Mouse (Mus musculus) fat pad, adult 2 months (tissue): ENCODE measurements around the gene Tmcc3.

Source experiments
- DNase-seq: peaks from one replicate; pipeline ENCODE4 v3.0.0-alpha.2; 2011; ENCODE audit warnings: low read depth, low spot score; ENCODE audit errors: extremely low read depth

The Tmcc3 gene

DNA sequence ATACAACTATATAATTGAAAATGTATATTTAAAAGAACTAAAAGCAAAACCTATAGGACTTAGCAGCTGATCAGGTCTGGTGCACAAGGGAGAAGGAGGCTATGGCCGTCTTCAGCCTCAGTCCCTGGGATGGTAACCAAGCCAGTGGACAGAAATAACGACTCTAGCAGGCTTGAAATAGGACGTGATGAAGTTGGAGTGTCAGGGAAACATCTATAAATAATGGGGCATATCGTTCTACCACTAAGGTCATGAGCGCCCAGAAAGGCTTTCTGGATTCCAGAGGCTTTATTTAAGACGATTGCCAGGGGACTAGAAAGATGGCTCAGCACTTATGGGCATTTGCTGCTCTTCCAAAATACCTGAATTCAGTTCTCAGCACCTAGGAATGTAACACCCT, 153.9 kb downstream of the Tmcc3 start:
- no peak for DNase-seq

- DNase-seq: no peak
Measured at GRCm38 (mm10) chr10:94466313-94466712, 154.6 kb downstream of the Tmcc3 start.

DNA sequence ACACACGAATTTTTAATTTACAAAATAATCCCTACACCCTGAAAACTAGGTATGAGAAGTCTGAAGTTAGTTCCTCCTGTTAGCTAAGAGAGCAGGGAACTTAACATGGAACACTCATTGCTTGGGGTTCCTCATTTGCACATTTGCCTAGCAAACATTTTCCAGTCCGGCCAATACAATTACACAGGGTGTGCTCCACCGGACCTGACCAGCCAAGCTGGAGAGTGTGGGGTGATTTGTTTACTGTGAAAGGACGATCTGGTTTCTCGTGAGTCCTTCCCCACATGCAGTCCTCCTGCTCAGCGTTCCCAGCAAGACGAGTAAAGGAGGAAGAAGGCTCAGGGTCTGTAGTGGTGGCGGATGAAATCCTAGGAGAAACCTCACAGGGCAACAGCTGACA, 159.7 kb downstream of the Tmcc3 start:
- DNase-seq: no peak

DNA sequence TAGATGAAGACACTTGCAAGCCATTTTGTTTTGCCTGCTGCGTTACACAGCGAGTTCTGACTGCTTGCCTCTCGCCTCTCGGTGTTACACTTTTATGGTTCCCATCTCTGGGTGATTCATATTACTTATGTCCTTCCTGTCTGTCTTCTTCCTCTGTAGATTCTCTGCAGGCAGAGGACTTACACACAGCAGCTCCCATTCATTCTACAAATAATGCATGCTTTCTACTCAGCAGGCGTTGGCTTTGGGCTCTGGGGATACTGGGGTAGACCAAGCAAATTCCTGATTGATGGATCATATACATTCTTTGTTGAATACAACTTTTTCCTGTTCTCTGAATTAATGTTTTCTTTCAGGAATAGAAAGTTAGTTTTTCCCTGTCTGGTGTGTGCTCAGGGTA, 161.8 kb downstream of the Tmcc3 start:
- DNase-seq: no peak

DNA sequence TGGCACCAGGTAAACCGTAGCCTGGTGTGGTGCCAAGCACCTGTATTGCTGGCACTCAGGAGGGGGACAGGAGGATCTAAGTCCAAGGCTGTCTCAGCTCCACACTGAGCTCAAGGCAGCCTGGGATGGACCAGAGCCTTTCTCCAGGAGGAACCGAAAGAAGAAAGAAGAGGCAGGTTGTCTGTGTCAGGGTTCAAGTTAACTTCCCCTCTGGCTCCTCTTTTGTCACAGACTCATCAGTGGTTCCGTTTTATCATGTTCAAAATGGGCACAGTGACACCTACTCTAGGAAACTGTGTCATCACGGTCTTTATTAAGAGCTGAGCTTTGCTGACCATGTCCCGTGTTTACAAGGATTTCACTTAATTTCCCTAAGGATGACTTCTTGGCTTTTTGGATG, 162.4 kb downstream of the Tmcc3 start:
- no peak for DNase-seq

DNA sequence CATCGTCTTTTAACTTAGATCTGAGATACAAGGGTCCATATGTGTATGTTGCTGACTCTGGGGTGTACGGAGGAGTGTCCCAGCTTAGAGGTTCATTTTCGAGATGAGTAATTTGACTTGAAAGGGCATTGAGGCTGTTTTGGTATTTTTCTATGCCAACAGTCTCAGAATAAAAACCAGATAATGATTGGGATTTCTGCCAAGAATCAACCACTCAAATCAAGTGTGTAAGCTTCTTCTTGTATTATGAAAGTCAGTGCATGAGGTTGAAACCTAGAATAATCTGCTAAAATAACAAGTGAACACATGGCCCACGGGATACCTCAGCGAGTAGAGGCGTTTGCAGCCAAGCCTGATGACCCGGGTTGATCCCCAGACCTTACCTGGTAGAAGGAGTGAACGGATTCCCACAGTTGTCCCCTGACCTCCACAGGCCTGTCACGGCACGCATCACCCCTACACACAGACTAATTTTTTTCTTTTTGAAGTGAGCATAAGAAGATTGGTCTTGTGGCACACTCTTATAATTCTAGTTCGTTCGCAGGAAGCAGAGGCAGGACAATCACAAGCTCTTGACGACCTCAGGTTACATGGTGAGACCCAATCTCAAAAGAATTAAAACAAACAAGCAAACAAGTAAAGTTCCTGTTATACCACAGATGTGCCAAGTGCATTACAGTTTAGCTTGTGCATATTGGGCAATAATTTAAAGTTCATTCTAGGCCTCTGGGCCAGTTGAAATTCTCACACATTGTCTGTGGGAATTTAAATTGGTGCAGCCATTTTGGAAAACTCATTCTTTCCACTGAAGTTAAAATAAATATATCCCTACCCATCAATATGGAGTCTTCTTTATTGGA, 165.8 kb downstream of the Tmcc3 start:
- peak; percentile 96 for DNase-seq

DNA sequence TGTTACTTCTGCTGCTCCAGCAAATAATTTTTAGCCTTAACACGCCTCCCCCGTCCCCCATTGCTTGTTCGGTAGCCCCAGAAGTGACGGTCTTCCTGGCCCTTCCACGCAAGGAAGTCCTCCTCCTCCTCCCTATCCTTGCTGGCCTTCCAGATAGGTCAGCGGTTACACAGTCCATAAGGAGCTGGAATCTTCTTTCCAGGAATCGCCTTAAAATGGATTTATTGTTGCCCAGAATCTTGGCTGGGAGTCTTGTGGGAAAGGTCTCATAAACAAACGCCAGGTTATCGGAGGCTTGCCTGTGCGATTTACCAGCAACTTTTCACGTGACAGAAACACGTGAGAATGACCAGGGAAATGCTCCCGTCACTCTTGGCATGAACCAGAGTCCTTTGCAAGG, 167.9 kb downstream of the Tmcc3 start:
- DNase-seq: no peak

GRCm38 (mm10) chr10:94480380-94481101, 168.8 kb downstream of the Tmcc3 start:
- DNase-seq: peak; percentile 96

DNA sequence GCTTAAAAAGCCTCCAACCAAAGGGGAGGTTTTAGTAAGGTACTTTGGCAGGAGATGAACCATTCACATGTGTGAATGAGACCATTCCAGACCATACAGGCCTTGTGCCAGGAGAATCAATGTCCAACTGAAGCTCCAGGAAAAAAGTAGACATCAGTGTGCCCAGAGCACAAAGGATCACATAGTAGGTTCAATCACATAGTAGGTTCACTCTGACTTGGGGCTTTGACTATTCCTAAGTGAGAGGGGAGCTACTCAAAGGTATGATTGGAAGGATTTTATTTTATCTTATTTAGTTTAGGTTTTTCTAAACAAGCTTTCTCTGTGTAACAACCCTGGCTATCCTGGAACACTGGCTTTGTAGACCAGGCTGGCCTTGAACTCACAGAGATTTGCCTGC, 169.9 kb downstream of the Tmcc3 start:
- DNase-seq: no peak

DNA sequence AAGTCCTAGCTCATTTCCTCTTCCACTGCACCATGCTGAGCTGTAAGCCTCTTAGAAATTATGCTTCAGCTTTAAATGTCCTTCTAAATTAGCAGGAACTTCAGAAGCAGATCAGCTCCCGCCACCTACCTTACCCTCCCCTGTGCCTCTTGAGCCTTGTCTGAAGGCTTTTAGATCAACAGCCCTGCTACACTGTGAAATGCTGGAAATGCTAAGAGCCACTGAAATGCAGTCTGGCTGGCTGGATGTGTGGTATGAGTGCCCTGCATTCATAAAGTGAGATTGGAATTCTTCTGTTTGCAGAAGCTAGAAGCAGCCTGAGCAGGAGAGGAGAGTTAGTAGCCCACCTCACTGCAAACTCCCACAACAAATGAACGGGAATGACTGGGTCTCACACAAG, 174.4 kb downstream of the Tmcc3 start:
- no peak for DNase-seq

- peak; percentile 94 for DNase-seq
Measured at GRCm38 (mm10) chr10:94489509-94489908, 177.8 kb downstream of the Tmcc3 start.

GRCm38 (mm10) chr10:94491006-94491405, 179.3 kb downstream of the Tmcc3 start:
- no peak for DNase-seq

- DNase-seq: no peak
Measured at GRCm38 (mm10) chr10:94494403-94494846, 182.7 kb downstream of the Tmcc3 start.

DNA sequence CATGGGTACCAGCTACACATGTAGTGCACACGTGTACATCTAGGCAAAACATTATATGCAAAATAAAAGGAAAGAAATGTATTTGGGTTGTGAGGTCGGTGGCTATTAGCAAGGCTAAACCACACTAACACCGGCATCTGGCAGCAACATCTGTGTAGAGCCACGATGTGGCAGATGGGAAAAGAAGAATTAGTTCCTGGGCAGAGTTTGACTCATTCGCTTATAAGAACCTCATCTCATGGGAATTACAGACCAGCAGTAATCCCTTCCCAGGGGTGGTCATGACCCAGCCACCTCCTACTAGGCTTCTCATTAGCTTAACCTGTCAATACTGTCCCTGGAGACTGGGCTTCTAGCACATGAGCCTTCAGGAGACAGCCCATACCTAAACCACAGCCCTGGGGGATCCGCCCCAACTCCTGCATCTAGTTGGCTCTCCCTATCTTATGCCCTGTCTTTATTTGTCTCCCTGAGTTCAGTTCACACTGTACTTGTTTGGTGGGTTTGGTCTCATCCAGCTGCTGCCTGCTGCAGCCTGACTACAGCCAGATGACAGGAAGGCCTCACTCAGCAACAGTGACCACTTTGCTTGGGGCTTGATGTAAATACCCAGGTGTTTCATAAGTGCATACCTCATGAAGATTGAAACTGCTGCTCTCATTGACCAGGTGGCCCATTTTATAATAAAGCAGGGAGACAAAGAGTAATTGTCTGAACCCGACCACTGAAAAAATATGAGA, 183.9 kb downstream of the Tmcc3 start:
- no peak for DNase-seq

GRCm38 (mm10) chr10:94496826-94497440, 185.2 kb downstream of the Tmcc3 start:
- no peak for DNase-seq

DNA sequence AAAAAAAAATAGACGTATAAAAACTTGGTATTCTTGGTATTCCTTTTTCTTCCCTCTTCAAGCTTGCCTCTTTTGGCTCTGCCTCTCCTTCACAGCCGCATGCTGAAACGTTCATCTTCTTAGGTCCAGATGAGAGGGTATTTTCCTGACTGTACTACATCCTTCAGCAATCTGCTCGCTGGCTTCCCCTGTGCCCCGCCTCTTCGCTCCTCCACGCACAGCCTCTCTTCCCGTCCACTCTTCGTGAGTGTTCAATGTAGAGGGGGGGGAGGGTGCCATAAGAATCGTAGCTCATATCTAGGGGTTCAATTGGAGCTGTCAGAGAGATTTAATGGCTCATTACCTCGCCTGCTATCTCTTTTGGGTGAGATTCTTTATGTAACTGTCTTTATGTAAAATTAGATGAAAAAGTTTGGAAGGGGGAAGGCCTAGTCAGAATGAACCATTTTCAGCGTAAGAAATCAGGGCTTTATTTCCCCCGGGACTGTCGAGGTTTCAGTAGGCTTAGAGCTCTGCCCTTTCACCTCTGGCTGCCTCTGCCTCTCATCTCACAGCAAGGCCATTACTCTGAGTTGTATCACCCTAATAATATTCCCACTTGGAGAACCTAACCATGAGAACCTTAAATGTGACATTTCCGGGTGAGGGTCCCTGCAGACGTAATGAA, 188.6 kb downstream of the Tmcc3 start:
- DNase-seq: no peak

GRCm38 (mm10) chr10:94500877-94501273, 189.1 kb downstream of the Tmcc3 start:
- no peak for DNase-seq

DNA sequence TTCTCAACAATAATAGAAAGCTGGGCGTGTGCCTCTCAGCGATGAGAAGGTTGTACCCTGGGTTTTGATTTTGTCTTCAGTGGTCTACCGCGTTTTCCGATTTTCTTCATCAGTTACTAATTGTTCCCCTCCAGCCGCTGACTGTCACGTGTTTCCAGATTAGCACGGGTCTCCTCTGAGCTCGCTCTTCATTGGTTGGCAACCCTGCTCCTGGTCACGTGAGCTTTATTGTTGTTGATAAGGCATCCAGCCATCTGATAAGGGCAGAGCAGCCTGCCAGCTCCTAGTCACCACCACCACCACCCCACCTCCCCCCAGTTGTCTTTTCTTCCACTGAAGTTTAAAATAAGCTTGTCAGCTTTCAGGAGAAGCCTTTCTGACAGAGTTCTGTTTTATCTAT, 190.0 kb downstream of the Tmcc3 start:
- DNase-seq: no peak

DNA sequence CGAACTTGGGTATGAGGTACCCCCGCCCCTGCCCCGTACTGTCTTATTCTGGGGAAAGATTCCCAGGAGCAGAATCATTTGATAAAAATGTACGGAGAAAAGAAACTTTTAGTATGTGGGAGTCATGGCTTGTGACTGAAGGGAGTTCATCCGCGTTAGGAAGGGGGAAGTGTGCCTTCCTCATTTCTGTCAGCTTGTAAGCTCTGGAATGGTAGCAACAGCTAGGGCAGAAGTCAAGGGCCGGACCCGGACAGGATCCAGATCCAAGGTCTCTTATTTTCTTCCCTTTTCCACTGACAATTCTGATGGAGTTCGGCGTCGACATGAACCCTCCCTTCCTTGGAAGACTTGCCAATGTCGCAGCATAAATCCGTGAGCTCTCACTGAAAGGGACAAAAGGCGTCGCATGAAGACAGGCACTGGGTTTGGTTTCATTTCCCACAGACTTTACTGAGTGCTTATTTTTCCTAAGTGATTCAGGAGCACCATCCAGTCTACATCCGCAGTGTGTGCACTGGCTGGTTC, 193.6 kb downstream of the Tmcc3 start:
- DNase-seq: no peak

GRCm38 (mm10) chr10:94508863-94509262, 197.1 kb downstream of the Tmcc3 start:
- no peak for DNase-seq
